Mouse (Mus musculus) left cerebral cortex, postnatal 10 days (tissue): ENCODE results near the gene Cand1. TPM values are rescaled to one million over a fixed set of nuclear protein-coding genes. Genes with fewer than 3 reads are reported as not detected.

Source experiments
- DNase-seq, 2 experiments: peaks; one replicate each; pipeline ENCODE4 v3.0.0; 2021 to 2022; ENCODE audit warnings: low spot score in 2 of 2, mixed read lengths in 1 of 2; ENCODE audit errors: extremely low spot score in 1 of 2
- intact Hi-C: fragments of 180-260 bp; cut with DNase I; formaldehyde crosslinking; loops from one replicate; pipeline ENCODE4 v1.15.1; 2025
- total RNA-seq, 2 experiments: library from RNA; stranded (reverse); gene quantifications; 2 replicates each; pipeline ENCODE4 v1.2.3; 2021

The Cand1 gene
- total RNA-seq, 2 experiments from 2014 or later: 137 to 148 TPM

DNA sequence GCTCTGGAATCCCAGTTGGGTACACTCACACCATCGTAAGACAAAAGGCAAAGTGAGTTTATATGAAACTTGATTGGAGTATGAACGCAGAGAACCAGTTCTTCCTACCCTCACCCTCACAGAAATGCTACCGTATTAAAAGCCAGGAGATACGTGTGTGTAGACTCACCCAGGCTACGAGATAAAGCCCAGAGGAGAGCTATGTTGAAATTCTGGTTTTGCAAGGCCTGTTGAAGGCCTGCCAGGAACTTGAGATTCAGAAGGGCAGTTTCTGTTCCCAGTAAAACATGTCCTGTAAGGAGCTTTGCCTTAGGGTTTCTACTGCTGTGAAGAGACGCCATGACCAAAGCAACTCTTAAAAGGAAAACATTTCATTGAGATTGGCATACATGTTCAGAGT is 79.7 kb downstream of the Cand1 start:
- intact Hi-C loops: no loop called here
- no peak for DNase-seq

DNA sequence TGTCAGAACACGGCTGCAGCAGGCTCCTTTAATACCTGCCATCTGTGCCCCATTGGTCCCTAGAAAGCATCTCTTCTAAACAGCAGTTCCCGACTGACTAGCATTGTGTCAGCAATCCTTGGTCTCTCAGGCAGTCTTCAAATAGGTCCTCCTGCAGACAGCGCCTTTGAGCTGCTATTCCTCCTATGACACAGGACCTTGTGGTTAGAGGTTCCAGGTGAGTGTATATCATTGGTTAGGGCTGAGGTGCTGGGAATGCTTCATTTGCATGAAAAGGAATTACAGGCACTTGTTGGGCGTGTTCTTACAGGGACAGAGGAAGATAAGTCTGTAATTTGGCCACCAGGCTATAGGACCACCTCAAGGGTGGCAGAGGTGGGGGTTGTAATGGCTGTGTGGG is 90.6 kb downstream of the Cand1 start:
- no peak for DNase-seq
- intact Hi-C loops: no loop called here

Other genes starting within 250 kb of the Cand1 start
- 10 to 100 TPM; 43.0 to 45.8 TPM for gene Grip1, start 213.8 kb upstream of the Cand1 start, total RNA-seq